Mouse (Mus musculus): Measurements from ENCODE around the gene Pomgnt1. TPM values are rescaled to one million over a fixed set of nuclear protein-coding genes. Genes with fewer than 3 reads are reported as not detected.
A peak's percentile ranks its signal among the peaks of the same experiment; 100 is the strongest.

Pomgnt1 gene
- polyA plus RNA-seq, 2 experiments: 8.8 to 10.3 TPM

DNA sequence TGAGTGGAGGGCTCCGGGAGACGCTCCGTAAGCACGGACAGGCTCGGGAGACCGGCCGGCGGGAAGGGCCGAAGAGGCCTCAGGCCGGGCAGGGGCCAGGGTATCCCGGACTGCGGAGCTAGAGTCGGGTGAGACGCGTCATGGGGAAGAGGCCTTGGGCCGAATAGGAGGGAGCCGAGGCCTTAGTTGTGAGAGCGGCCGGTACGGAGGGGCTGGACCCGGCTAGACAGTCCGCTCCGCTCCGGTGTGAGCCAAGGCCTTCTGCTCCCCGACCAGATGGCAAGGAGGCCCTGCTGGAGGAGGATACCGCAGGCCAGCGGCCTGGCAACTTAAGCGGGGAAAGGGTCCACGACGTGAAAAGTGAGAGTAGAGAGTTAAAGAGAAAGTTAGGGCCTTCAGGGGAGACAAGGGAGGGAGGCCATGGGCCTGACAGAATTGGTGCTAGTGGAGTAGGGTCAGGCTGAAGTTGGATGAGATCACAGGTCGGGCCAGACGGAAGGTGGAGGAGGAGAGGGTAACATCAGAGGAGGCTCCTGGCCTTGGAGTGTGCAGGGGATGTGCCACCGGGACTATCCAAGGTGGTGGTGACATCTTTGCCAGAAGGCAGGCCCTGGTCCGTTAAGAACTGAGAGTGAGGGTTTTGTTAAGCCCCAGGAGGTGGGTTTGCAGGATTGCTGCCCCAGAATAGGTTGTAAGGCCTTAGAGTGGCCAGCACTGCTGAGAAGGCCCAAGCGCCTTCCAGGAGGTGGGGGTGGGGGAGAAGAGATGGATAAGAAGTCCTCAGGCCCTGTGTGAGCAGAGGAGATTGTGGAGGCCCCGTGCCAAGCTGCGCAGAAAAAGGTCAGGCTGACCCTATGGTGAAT, 47.0 kb upstream of the Pomgnt1 start:
- Histone ChIP-seq H3K4me2 (ENCODE audit: low read depth) (peak overlapping the region; percentile 94), H3K27me3 (ENCODE audit: control insufficient read depth, insufficient read depth, low read length) (no peaks in the 10 kb centered on the region), H3K9me3 (ENCODE audit: control insufficient read depth, low read length) (no peaks in the 10 kb centered on the region), H3K27ac (peak overlapping the region; percentile 75), H3K9ac (replicated peaks) (peak overlapping the region; percentile 98), H3K36me3 (replicated peaks; ENCODE audit: control insufficient read depth, insufficient read depth, low read depth) (peaks cover 19% of the 10 kb centered on the region), H3K4me1 (replicated peaks; ENCODE audit: control insufficient read depth in 2 of 2, insufficient read depth in 2 of 2, low read length in 1 of 2) (peaks cover 20 to 21% of the 10 kb centered on the region in 2 experiments), H3K4me3 (ENCODE audit: insufficient read depth in 1 of 2, low read depth in 2 of 2, low read length in 2 of 2) (peak overlapping the region; percentile 77 to 84)
- TF ChIP-seq EP300 (IDR thresholded peaks at IDR 0.05; ENCODE audit: low read depth): no peak
- no peak for TF ChIP-seq CTCF (IDR thresholded peaks at IDR 0.05; ENCODE audit: low read depth)
- under 1% methylated on average over 37 of the region's 37 CpGs for WGBS (ENCODE audit: insufficient replicate concordance)
- ATAC-seq (ENCODE audit: insufficient read depth): peak; percentile 12
- DNase-seq (ENCODE audit: low read depth in 3 of 3, low spot score in 3 of 3): no peak

DNA sequence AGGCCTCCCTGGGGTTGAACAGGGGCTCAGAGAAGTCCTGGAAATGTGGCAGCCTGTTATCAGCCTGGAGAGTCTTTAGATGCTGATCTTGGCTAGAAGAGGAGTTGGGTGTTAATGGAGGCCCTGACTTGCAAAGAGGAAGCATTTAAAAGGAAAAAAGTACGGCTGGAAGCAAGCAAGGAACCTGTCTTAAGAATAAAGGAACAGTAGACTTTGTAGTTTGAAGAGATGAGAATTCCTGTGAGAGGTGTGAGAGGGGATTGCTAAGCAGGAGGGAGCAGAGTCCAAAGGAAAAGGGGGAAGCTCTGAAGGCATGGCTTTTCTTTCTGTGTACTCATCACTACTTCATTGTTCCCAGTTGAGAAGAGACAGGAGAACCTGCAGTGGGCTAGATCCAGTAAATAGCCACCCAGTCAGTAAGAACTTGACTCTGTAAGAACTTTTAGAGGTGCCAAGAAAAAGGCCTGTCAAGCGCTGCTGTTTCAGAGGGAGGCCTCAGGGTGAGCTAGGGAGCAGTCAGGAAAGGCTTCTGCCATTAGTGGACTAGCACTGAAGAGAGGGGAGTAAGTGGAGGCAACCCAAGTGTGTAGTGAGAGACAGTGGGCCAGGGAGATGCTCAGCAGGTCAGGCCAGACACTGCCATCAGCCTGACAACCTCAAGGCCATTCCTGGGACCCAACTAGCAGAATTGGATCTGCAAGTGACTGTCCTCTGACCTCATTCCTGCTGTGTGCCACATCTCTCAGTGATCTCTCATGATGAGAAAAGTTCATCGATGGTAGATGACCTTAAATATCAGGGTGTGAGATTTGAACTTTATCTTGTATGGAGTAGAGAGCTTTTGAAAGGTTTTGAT, 46.2 kb upstream of the Pomgnt1 start:
- Histone ChIP-seq H3K36me3 (replicated peaks; ENCODE audit: control insufficient read depth, insufficient read depth, low read depth) (peaks cover 20% of the 10 kb centered on the region), H3K9ac (replicated peaks) (peak overlapping the region; percentile 98), H3K9me3 (ENCODE audit: control insufficient read depth, low read length) (no peaks in the 10 kb centered on the region), H3K27me3 (ENCODE audit: control insufficient read depth, insufficient read depth, low read length) (no peaks in the 10 kb centered on the region), H3K4me2 (ENCODE audit: low read depth) (peak overlapping the region; percentile 94), H3K4me3 (ENCODE audit: insufficient read depth in 1 of 2, low read depth in 2 of 2, low read length in 2 of 2) (peak overlapping the region; percentile 77 to 84), H3K4me1 (replicated peaks; ENCODE audit: control insufficient read depth in 2 of 2, insufficient read depth in 2 of 2, low read length in 1 of 2) (peaks cover 20 to 21% of the 10 kb centered on the region in 2 experiments), H3K27ac (peak overlapping the region; percentile 75)
- DNase-seq (ENCODE audit: low read depth in 3 of 3, low spot score in 3 of 3) (no peak), ATAC-seq (ENCODE audit: insufficient read depth) (no peak)
- no peak for TF ChIP-seq EP300 (IDR thresholded peaks at IDR 0.05; ENCODE audit: low read depth)
- TF ChIP-seq CTCF (IDR thresholded peaks at IDR 0.05; ENCODE audit: low read depth): peak; percentile 8; the same call in 1 of the 2 replicates
- 35% methylated on average over 3 of the region's 3 CpGs for WGBS (ENCODE audit: insufficient replicate concordance)

DNA sequence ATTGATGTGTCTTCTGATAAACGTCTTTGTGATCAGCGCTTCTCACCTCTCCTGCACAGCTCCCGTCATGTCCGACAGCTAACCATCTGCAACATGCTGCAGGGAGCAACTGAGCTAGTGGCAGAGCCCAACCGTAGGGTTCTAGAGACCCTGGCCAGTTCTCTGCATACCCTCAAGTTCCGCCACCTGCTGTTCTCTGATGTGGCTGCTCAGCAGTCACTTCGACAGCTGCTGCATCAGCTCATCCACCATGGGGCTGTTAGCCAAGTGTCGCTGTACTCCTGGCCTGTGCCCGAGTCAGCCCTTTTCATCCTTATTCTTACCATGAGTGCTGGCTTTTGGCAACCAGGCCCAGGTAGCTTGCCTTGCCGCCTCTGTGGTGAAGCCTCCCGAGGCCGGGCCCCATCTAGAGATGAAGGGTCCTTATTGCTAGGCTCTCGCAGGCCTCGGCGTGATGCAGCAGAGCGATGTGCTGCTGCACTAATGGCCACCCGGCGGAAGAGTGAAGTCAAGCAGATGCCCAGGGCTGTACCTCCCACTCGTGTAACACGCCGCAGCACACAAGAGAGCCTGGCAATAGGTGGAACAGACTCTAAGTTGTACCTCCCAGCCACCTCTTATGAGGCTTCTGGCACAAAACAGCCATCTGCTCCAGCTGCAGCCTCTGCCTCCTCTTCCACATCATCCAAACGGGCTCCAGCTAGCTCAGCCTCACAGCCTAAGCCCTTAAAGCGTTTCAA, 35.0 kb upstream of the Pomgnt1 start:
- Histone ChIP-seq H3K9ac (replicated peaks) (no peak overlapping the region), H3K4me2 (ENCODE audit: low read depth) (no peak overlapping the region), H3K27ac (no peak overlapping the region), H3K27me3 (ENCODE audit: control insufficient read depth, insufficient read depth, low read length) (no peaks in the 10 kb centered on the region), H3K9me3 (ENCODE audit: control insufficient read depth, low read length) (no peaks in the 10 kb centered on the region), H3K36me3 (replicated peaks; ENCODE audit: control insufficient read depth, insufficient read depth, low read depth) (peaks cover 26% of the 10 kb centered on the region), H3K4me3 (ENCODE audit: insufficient read depth in 1 of 2, low read depth in 2 of 2, low read length in 2 of 2) (no peak overlapping the region), H3K4me1 (replicated peaks; ENCODE audit: control insufficient read depth in 2 of 2, insufficient read depth in 2 of 2, low read length in 1 of 2) (no peaks in the 10 kb centered on the region)
- TF ChIP-seq EP300 (IDR thresholded peaks at IDR 0.05; ENCODE audit: low read depth) (no peak), CTCF (IDR thresholded peaks at IDR 0.05; ENCODE audit: low read depth) (no peak)
- DNase-seq (ENCODE audit: low read depth in 3 of 3, low spot score in 3 of 3): no peak
- 87% methylated on average over 23 of the region's 23 CpGs for WGBS (ENCODE audit: insufficient replicate concordance)
- no peak for ATAC-seq (ENCODE audit: insufficient read depth)

DNA sequence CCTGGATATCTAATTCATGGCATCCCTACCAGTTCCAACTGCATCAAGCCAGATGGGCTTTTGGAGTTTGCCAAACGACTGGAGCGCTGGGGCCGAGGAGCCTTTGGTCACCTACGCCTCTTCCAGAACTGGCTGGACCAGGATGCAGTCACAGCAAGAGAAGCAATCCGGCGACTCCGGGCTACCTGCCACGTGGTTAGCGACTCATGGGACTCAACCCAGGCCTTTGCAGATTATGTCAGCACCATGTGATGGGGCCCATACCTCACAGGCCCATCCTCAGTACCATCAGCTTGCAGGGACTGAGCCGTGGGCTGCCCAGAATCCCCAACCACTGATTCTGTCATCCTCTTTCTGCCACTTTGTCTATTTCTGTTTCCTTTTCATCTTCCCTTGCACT, 27.3 kb upstream of the Pomgnt1 start:
- H3K27ac ChIP-seq: no peak overlapping the region
- H3K9ac ChIP-seq (replicated peaks): no peak overlapping the region
- H3K4me3 ChIP-seq (ENCODE audit: insufficient read depth in 1 of 2, low read depth in 2 of 2, low read length in 2 of 2): no peak overlapping the region
- DNase-seq (ENCODE audit: low read depth in 3 of 3, low spot score in 3 of 3) (no peak), ATAC-seq (ENCODE audit: insufficient read depth) (no peak)
- H3K4me2 ChIP-seq (ENCODE audit: low read depth): no peak overlapping the region
- TF ChIP-seq CTCF (IDR thresholded peaks at IDR 0.05; ENCODE audit: low read depth) (no peak), EP300 (IDR thresholded peaks at IDR 0.05; ENCODE audit: low read depth) (no peak)
- no peaks in the 10 kb centered on the region for H3K9me3 ChIP-seq (ENCODE audit: control insufficient read depth, low read length)
- no peaks in the 10 kb centered on the region for H3K27me3 ChIP-seq (ENCODE audit: control insufficient read depth, insufficient read depth, low read length)
- H3K36me3 ChIP-seq (replicated peaks; ENCODE audit: control insufficient read depth, insufficient read depth, low read depth): peaks cover 68% of the 10 kb centered on the region
- H3K4me1 ChIP-seq (replicated peaks; ENCODE audit: control insufficient read depth in 2 of 2, insufficient read depth in 2 of 2, low read length in 1 of 2): peaks cover 13 to 18% of the 10 kb centered on the region in 2 experiments
- 79% methylated on average over 10 of the region's 10 CpGs for WGBS (ENCODE audit: insufficient replicate concordance)
